ENCODE assay signal across 8 mouse cellular contexts in genomic region chr10:122449856-122450255, GRCm38 (mm10). TPM values are rescaled to one million over a fixed set of nuclear protein-coding genes. Genes with fewer than 3 reads are reported as not detected.
DNase-seq lines count a peak whose midpoint lies in the region; ATAC-seq and TF ChIP-seq lines count a peak whose summit lies in the region.

No protein-coding gene starts in this region.

- H3K9ac ChIP-seq in heart, embryonic 11.5 days (ENCODE audit: low read depth, low read length) = no peak overlapping the region
- no peak overlapping the region for H3K9ac ChIP-seq in hindbrain, embryonic 11.5 days (ENCODE audit: low read depth, low read length)
- no peak overlapping the region; the same call in 1 of the 2 replicates for H3K9ac ChIP-seq in midbrain, embryonic 13.5 days (replicated peaks)

- no peak for TF ChIP-seq CTCF in left cerebral cortex, adult 2 months (IDR thresholded peaks at IDR 0.05)

- no peak overlapping the region for H3K4me2 ChIP-seq in heart, embryonic 11.5 days
- H3K4me2 ChIP-seq in hindbrain, embryonic 11.5 days (replicated peaks; ENCODE audit: low read depth, low read length) = no peak overlapping the region
- H3K4me2 ChIP-seq in midbrain, embryonic 13.5 days (replicated peaks) = peak overlapping the region; percentile 92

- no peaks in the 10 kb centered on the region for H3K36me3 ChIP-seq in heart, embryonic 11.5 days (ENCODE audit: control insufficient read depth, insufficient read depth, low read length)
- H3K36me3 ChIP-seq in embryonic facial prominence, embryonic 10.5 days (replicated peaks) = no peaks in the 10 kb centered on the region
- no peaks in the 10 kb centered on the region for H3K36me3 ChIP-seq in hindbrain, embryonic 11.5 days (ENCODE audit: control insufficient read depth, insufficient read depth, low read length)
- H3K36me3 ChIP-seq in midbrain, embryonic 13.5 days = no peaks in the 10 kb centered on the region

- ATAC-seq in heart, embryonic 11.5 days (replicated peaks; ENCODE audit: insufficient number of reproducible peaks, low FRiP score, low TSS enrichment) = no peak
- no peak for ATAC-seq in hindbrain, embryonic 11.5 days (ENCODE audit: low FRiP score)
- ATAC-seq in midbrain, embryonic 13.5 days = no peak
- no peak for ATAC-seq in inflammation-experienced regulatory T-cells, adult 6 months

- no peaks in the 10 kb centered on the region for H3K9me3 ChIP-seq in heart, embryonic 11.5 days (replicated peaks; ENCODE audit: control insufficient read depth, low read length)
- no peaks in the 10 kb centered on the region for H3K9me3 ChIP-seq in embryonic facial prominence, embryonic 10.5 days
- no peaks in the 10 kb centered on the region for H3K9me3 ChIP-seq in hindbrain, embryonic 11.5 days (ENCODE audit: control insufficient read depth, low read length)
- no peaks in the 10 kb centered on the region for H3K9me3 ChIP-seq in midbrain, embryonic 13.5 days

- peaks cover 30% of the 10 kb centered on the region for H3K27me3 ChIP-seq in heart, embryonic 11.5 days (ENCODE audit: control insufficient read depth, insufficient read depth, low read length)
- H3K27me3 ChIP-seq in embryonic facial prominence, embryonic 10.5 days (replicated peaks; ENCODE audit: low read depth, poor library complexity, severe bottlenecking) = peaks cover 49% of the 10 kb centered on the region
- peaks cover 25% of the 10 kb centered on the region for H3K27me3 ChIP-seq in hindbrain, embryonic 11.5 days (ENCODE audit: control insufficient read depth, insufficient read depth, low read length)
- peaks cover 44% of the 10 kb centered on the region for H3K27me3 ChIP-seq in midbrain, embryonic 13.5 days

- intact Hi-C loops in left cerebral cortex, adult 2 months (cut with DNase I) = loop anchor here (5.0 kb wide), 2 partner anchors 77 to 343 kb away; no protein-coding TSS in a partner anchor

- peaks cover 7% of the 10 kb centered on the region; the same call in 1 of the 2 replicates for H3K4me1 ChIP-seq in heart, embryonic 11.5 days (ENCODE audit: control insufficient read depth, insufficient read depth, low read length)
- peaks cover 18% of the 10 kb centered on the region for H3K4me1 ChIP-seq in embryonic facial prominence, embryonic 10.5 days
- peaks cover 4% of the 10 kb centered on the region for H3K4me1 ChIP-seq in hindbrain, embryonic 11.5 days (replicated peaks; ENCODE audit: control insufficient read depth, insufficient read depth, low read length)
- peaks cover 16% of the 10 kb centered on the region for H3K4me1 ChIP-seq in midbrain, embryonic 13.5 days (replicated peaks)

- H3K27ac ChIP-seq in heart, embryonic 11.5 days (ENCODE audit: low read depth, low read length) = no peak overlapping the region
- H3K27ac ChIP-seq in embryonic facial prominence, embryonic 10.5 days (replicated peaks) = no peak overlapping the region
- H3K27ac ChIP-seq in hindbrain, embryonic 11.5 days (ENCODE audit: low read depth, low read length) = no peak overlapping the region
- no peak overlapping the region for H3K27ac ChIP-seq in midbrain, embryonic 13.5 days
- no peak overlapping the region for H3K27ac ChIP-seq in left cerebral cortex, adult 2 months

- DNase-seq in heart, adult 8-10 months (ENCODE audit: low spot score) = peak; percentile 42
- no peak for DNase-seq in embryonic facial prominence, embryonic 10.5 days (ENCODE audit: low spot score)
- peak; percentile 6 for DNase-seq in hindbrain, embryonic 11.5 days (ENCODE audit: low spot score)
- DNase-seq in left cerebral cortex, adult 2 months (ENCODE audit: extremely low spot score in 1 of 2, low spot score in 2 of 2) = no peak
- DNase-seq in layer of hippocampus, adult 11-12 months (ENCODE audit: low spot score) = no peak

- no peak overlapping the region for H3K4me3 ChIP-seq in heart, embryonic 11.5 days (ENCODE audit: low read depth, low read length)
- H3K4me3 ChIP-seq in embryonic facial prominence, embryonic 10.5 days = peak overlapping the region; percentile 59
- H3K4me3 ChIP-seq in hindbrain, embryonic 11.5 days (ENCODE audit: low read depth, low read length) = no peak overlapping the region
- peak overlapping the region; percentile 51 for H3K4me3 ChIP-seq in midbrain, embryonic 13.5 days (replicated peaks)
- H3K4me3 ChIP-seq in left cerebral cortex, adult 2 months = no peak overlapping the region

RNA-seq across cellular contexts. Expression of gene Avpr1a, which starts 1.6 kb away (rescaled TPM):
- 1 to 10 TPM in 2 of 4 experiments, under 1 TPM in 2; 0.57 to 1.3 (median 0.85) TPM for total RNA-seq in heart, adult 8-10 months (2022)
- polyA plus RNA-seq in heart, embryonic 11.5 days (2014; fragmentation: Nextera tagmentation; extraction: Ambion mirVana) = 0.17 TPM in 1 of 2 replicates, not detected in the other
- 0.16 and 0.34 TPM in 2 replicates for polyA plus RNA-seq in embryonic facial prominence, embryonic 10.5 days (2016; fragmentation: Nextera tagmentation; extraction: Ambion mirVana)
- 0.32 and 0.39 TPM in 2 replicates for polyA plus RNA-seq in hindbrain, embryonic 11.5 days (2014; fragmentation: Nextera tagmentation; extraction: Ambion mirVana)
- 1.2 and 1.9 TPM in 2 replicates for polyA plus RNA-seq in midbrain, embryonic 13.5 days (2015; fragmentation: Nextera tagmentation; extraction: Ambion mirVana)
- not detected for polyA plus RNA-seq in inflammation-experienced regulatory T-cells, adult 6 months (2017; shearing (Covaris generic))
- total RNA-seq in left cerebral cortex, adult 2 months (2021) = under 1 TPM; 0.41 to 0.47 TPM

Comparison
In these comparisons a context has a peak if more than half of its experiments do, and no peak if none do; other contexts are left out.
1. DNase-seq: peak in heart, adult 8-10 months (single experiment) and hindbrain, embryonic 11.5 days (single experiment); none in embryonic facial prominence, embryonic 10.5 days (single experiment), left cerebral cortex, adult 2 months (0 of 2) and layer of hippocampus, adult 11-12 months (single experiment).
2. H3K4me3 ChIP-seq: peak in embryonic facial prominence, embryonic 10.5 days (single experiment) and midbrain, embryonic 13.5 days (single experiment); none in heart, embryonic 11.5 days (single experiment), hindbrain, embryonic 11.5 days (single experiment) and left cerebral cortex, adult 2 months (single experiment).